Comparison of ENCODE assay signal across 12 mouse cellular contexts in the genomic region with DNA sequence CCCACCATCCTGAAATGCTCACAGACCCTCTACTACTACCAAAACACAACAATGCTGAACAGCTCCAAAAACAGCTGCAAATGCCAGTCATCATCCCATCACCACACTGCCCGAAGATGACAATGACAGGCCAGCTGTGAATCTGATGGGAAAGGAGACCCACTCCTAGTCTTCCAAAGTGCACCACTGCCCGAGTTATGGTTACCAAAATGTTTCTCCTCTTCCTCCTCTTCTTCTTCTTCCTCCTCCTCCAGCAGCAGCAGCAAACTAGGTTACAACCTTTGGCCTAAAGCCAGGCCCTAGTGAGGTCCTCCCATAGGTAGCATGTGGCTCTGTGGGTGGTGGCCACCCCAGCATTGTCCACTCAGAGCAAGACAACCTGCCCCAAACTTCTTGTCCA.
"Had no signal": no experiment of that assay in that cellular context is flagged by ENCODE, and none has a peak within 500 bp of the region (broad histone marks: within the 10 kb centered on the region; RNA-seq: fewer than 3 reads in every experiment).

No protein-coding gene starts in this region.

- H3K4me3 ChIP-seq: kidney, embryonic 15.5 days; limb, embryonic 12.5 days; lung, embryonic 15.5 days; midbrain, embryonic 12.5 days; neural tube, embryonic 13.5 days had no signal

- DNase-seq: kidney, adult 2 months; kidney, postnatal 14 days; right cerebral cortex, postnatal 14 days; thymus, adult 2 months; thymus, postnatal 25 days had no signal

- H3K4me2 ChIP-seq: kidney, embryonic 15.5 days; limb, embryonic 12.5 days; lung, embryonic 15.5 days; midbrain, embryonic 12.5 days; neural tube, embryonic 13.5 days had no signal

- H3K27me3 ChIP-seq: kidney, embryonic 15.5 days; lung, embryonic 15.5 days; midbrain, embryonic 12.5 days; neural tube, embryonic 13.5 days had no signal

- H3K36me3 ChIP-seq: kidney, embryonic 15.5 days; limb, embryonic 12.5 days; lung, embryonic 15.5 days; midbrain, embryonic 12.5 days; neural tube, embryonic 13.5 days had no signal

- H3K9ac ChIP-seq: kidney, embryonic 15.5 days; limb, embryonic 12.5 days; lung, embryonic 15.5 days; midbrain, embryonic 12.5 days; neural tube, embryonic 13.5 days had no signal

- H3K27ac ChIP-seq: kidney, embryonic 15.5 days; limb, embryonic 12.5 days; lung, embryonic 15.5 days; midbrain, embryonic 12.5 days; neural tube, embryonic 13.5 days had no signal

- ATAC-seq: intestine, embryonic 16.5 days; midbrain, embryonic 16.5 days had no signal

- H3K9me3 ChIP-seq: kidney, embryonic 15.5 days; limb, embryonic 12.5 days; lung, embryonic 15.5 days; midbrain, embryonic 12.5 days; neural tube, embryonic 13.5 days had no signal
